Mouse (Mus musculus) myocyte (in vitro differentiated cells): ENCODE data around the gene B130006D01Rik. TPM values are rescaled to one million over a fixed set of nuclear protein-coding genes. Genes with fewer than 3 reads are reported as not detected.

ENCODE experiments used
- H3K27me3 ChIP-seq: one replicate; pipeline ENCODE4 v1.6.1; 2011; ENCODE audit not compliant: control insufficient read depth, insufficient read depth, insufficient read length
- H3K36me3 ChIP-seq: one replicate; pipeline ENCODE4 v1.6.1; 2011; ENCODE audit not compliant: control insufficient read depth, insufficient read depth
- H3K4me2 ChIP-seq: one replicate; pipeline ENCODE4 v1.6.1; 2011; ENCODE audit warnings: low read depth, control low read depth
- H3K4me3 ChIP-seq: one replicate; pipeline ENCODE4 v1.5.1; 2011; ENCODE audit warnings: mild to moderate bottlenecking, control low read depth, moderate library complexity
- H3K79me2 ChIP-seq: one replicate; pipeline ENCODE4 v1.6.1; 2011; ENCODE audit not compliant: control insufficient read depth, insufficient read depth
- H3ac ChIP-seq: one replicate; pipeline ENCODE4 v1.6.1; 2011; ENCODE audit not compliant: control insufficient read depth, insufficient read length
- CEBPB ChIP-seq: IDR thresholded peaks from 2 replicates; pipeline ENCODE4 v1.6.1; 2011; ENCODE audit warnings: mild to moderate bottlenecking, moderate library complexity; ENCODE audit not compliant: poor library complexity, insufficient read depth, severe bottlenecking
- E2F4 ChIP-seq: IDR thresholded peaks from one replicate; pipeline ENCODE4 v1.6.1; 2011; ENCODE audit warnings: mild to moderate bottlenecking, control low read depth, moderate library complexity; ENCODE audit not compliant: insufficient read depth
- MAX ChIP-seq: IDR thresholded peaks from one replicate; pipeline ENCODE4 v1.6.1; 2011; ENCODE audit warnings: low read depth, mild to moderate bottlenecking, control low read depth
- MYOD1 ChIP-seq, 3 experiments: IDR thresholded peaks; one replicate each; pipeline ENCODE4 v1.6.1; 2011; ENCODE audit warnings: control low read depth in 2 of 3, low read depth in 2 of 3, mild to moderate bottlenecking in 2 of 3, moderate library complexity in 1 of 3; ENCODE audit not compliant: insufficient read length in 2 of 3, control insufficient read depth in 1 of 3
- MYOG ChIP-seq, 3 experiments: IDR thresholded peaks; one replicate each; pipeline ENCODE4 v1.6.1; 2011; ENCODE audit warnings: control low read depth in 2 of 3, low read depth in 2 of 3, mild to moderate bottlenecking in 2 of 3; ENCODE audit not compliant: insufficient read length in 2 of 3, control insufficient read depth in 1 of 3, insufficient read depth in 1 of 3
- POLR2A ChIP-seq: IDR thresholded peaks from one replicate; pipeline ENCODE4 v1.6.1; 2011; ENCODE audit warnings: low read depth, mild to moderate bottlenecking, control low read depth, moderate library complexity; ENCODE audit not compliant: insufficient read length
- POLR2AphosphoS2 ChIP-seq: IDR thresholded peaks from one replicate; pipeline ENCODE4 v1.6.1; 2011; ENCODE audit warnings: low read depth, control low read depth; ENCODE audit not compliant: insufficient read length
- REST ChIP-seq: IDR thresholded peaks from one replicate; pipeline ENCODE4 v1.6.1; 2011; ENCODE audit warnings: mild to moderate bottlenecking, control low read depth, moderate library complexity; ENCODE audit not compliant: insufficient read depth, insufficient read length
- SRF ChIP-seq: IDR thresholded peaks from one replicate; pipeline ENCODE4 v1.6.1; 2011; ENCODE audit warnings: low read depth; ENCODE audit not compliant: control insufficient read depth, insufficient read length
- TCF12 ChIP-seq: IDR thresholded peaks from one replicate; pipeline ENCODE4 v1.6.1; 2011; ENCODE audit warnings: mild to moderate bottlenecking, control low read depth; ENCODE audit not compliant: poor library complexity, insufficient read depth, severe bottlenecking
- TCF3 ChIP-seq: IDR thresholded peaks from one replicate; pipeline ENCODE4 v1.6.1; 2011; ENCODE audit warnings: low read depth, control low read depth; ENCODE audit not compliant: insufficient read length
- USF1 ChIP-seq: IDR thresholded peaks from one replicate; pipeline ENCODE4 v1.6.1; 2011; ENCODE audit warnings: low read depth, mild to moderate bottlenecking, control low read depth, moderate library complexity
- polyA plus RNA-seq: library from polyadenylated mRNA; unstranded; fragments of >200 nt; fragmentation: generic; extraction: Trizol; gene quantifications from one replicate; pipeline ENCODE4 v1.2.1, GENCODE M21; 2012; ENCODE audit warnings: missing spikeins

The B130006D01Rik gene
- 0.02 TPM for polyA plus RNA-seq

DNA sequence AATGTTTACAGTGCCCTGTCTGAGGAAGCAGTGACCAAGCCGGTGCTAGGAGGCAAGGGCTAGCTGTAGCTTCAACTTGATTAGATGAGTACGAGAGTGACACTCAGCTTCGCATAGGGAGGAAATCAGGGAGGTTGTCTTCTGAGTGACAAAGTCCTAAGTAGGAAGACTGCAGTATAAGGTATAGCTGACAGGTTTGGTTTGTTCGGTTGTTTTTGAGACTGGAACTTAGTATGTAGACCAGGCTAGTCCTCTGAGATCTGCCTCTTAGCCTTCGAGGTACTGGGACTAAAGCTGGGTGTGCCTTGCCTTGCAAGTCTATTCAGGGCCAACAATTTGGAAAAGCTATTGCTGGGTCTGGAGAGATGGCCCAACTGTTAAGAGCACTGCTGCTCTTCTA is at the start of gene B130006D01Rik:
Gene B130006D01Rik (plus strand): TSS at position 301 of the 400 bp plus-strand sequence.
- Histone ChIP-seq H3K36me3 (no peaks in the 10 kb centered on the region), H3K4me3 (no peak within 1 kb of the TSS), H3ac (no peak within 1 kb of the TSS), H3K27me3 (no peaks in the 10 kb centered on the region), H3K4me2 (no peak within 1 kb of the TSS), H3K79me2 (peaks cover 9% of the 10 kb centered on the region)
- TF ChIP-seq E2F4, result no peak
- TF ChIP-seq MAX, result no peak
- TF ChIP-seq POLR2AphosphoS2, result no peak
- no peak for TF ChIP-seq SRF
- TF ChIP-seq TCF12, result no peak
- no peak for TF ChIP-seq CEBPB
- TF ChIP-seq TCF3, result no peak
- TF ChIP-seq POLR2A, result no peak
- TF ChIP-seq REST, result no peak

DNA sequence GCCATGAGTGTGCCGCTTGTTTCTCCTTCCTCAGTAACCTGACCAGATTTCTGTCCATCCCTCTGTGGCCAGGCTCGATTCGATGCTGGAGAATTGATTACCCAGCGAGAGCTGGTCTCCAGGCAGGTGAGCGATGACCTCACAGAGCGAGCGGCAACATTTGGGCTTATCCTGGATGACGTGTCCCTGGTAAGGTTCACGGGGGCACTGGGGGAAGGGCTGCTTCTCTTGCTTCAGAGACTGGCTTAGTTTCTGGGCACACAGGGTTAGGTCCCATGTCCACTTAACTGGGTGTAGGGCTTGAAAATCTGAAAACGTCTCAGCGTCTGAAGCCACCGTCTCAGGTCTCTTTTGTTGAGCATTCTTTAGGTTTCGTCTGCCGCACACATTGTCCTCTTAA is 47.9 kb upstream of the B130006D01Rik start:
- Histone ChIP-seq H3K27me3 (no peaks in the 10 kb centered on the region), H3K4me2 (no peak overlapping the region), H3K79me2 (no peaks in the 10 kb centered on the region), H3K36me3 (peaks cover 12% of the 10 kb centered on the region), H3K4me3 (no peak overlapping the region), H3ac (no peak overlapping the region)
- TF ChIP-seq POLR2A, result no peak
- TF ChIP-seq SRF, result no peak
- no peak for TF ChIP-seq POLR2AphosphoS2
- no peak for TF ChIP-seq CEBPB
- TF ChIP-seq TCF3, result no peak
- no peak for TF ChIP-seq MYOG (IDR thresholded peaks at IDR 0.05; ENCODE audit: control insufficient read depth in 1 of 3, insufficient read depth in 1 of 3, insufficient read length in 2 of 3, low read depth in 2 of 3)
- TF ChIP-seq TCF12, result no peak
- TF ChIP-seq MAX, result no peak
- TF ChIP-seq MYOD1 (IDR thresholded peaks at IDR 0.05; ENCODE audit: control insufficient read depth in 1 of 3, insufficient read length in 2 of 3, low read depth in 2 of 3), result no peak
- TF ChIP-seq E2F4, result no peak
- no peak for TF ChIP-seq REST
- no peak for TF ChIP-seq USF1

DNA sequence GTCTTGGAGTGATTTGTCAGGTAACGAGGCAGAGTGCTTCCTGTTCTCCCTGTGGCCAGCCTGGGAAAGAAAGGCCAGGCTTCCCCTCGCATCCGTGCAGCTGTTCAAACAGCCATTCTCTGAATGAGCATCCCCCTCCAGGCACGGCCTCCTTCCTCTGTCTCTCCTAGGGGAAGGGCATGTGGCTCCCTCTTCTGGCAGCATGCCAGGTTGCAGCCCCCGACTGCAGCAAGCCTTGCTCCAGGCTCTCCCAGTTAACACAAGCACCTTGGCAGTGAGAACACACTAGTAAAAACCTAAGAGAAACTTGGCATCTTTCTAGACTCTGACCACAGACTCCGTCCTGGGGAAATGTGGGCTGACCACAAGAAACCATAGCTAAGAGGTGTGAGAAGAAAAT is 47.1 kb upstream of the B130006D01Rik start:
- Histone ChIP-seq H3K4me2 (no peak overlapping the region), H3K36me3 (peaks cover 13% of the 10 kb centered on the region), H3ac (no peak overlapping the region), H3K27me3 (no peaks in the 10 kb centered on the region), H3K79me2 (no peaks in the 10 kb centered on the region), H3K4me3 (no peak overlapping the region)
- TF ChIP-seq CEBPB (no peak), MAX (no peak), POLR2A (no peak), REST (no peak), POLR2AphosphoS2 (no peak), USF1 (no peak), MYOG (IDR thresholded peaks at IDR 0.05; ENCODE audit: control insufficient read depth in 1 of 3, insufficient read depth in 1 of 3, insufficient read length in 2 of 3, low read depth in 2 of 3) (peak in 1 of 3 experiments; percentile 6), MYOD1 (IDR thresholded peaks at IDR 0.05; ENCODE audit: control insufficient read depth in 1 of 3, insufficient read length in 2 of 3, low read depth in 2 of 3) (peak in 1 of 3 experiments; percentile 20), TCF12 (no peak), TCF3 (no peak), SRF (no peak), E2F4 (no peak)

- Histone ChIP-seq H3K4me2 (no peak overlapping the region), H3K79me2 (no peaks in the 10 kb centered on the region), H3ac (no peak overlapping the region), H3K27me3 (no peaks in the 10 kb centered on the region), H3K36me3 (peaks cover 13% of the 10 kb centered on the region), H3K4me3 (no peak overlapping the region)
- TF ChIP-seq TCF12 (no peak), TCF3 (no peak), POLR2AphosphoS2 (no peak), CEBPB (no peak), E2F4 (no peak), SRF (no peak), REST (no peak), USF1 (no peak), POLR2A (no peak), MYOG (IDR thresholded peaks at IDR 0.05; ENCODE audit: control insufficient read depth in 1 of 3, insufficient read depth in 1 of 3, insufficient read length in 2 of 3, low read depth in 2 of 3) (no peak), MYOD1 (IDR thresholded peaks at IDR 0.05; ENCODE audit: control insufficient read depth in 1 of 3, insufficient read length in 2 of 3, low read depth in 2 of 3) (no peak)
Observed at GRCm38 (mm10) chr11:95677925-95678701, 45.3 kb upstream of the B130006D01Rik start.
